Mouse (Mus musculus): ENCODE measurements around the gene Fer1l5. TPM values are rescaled to one million over a fixed set of nuclear protein-coding genes. Genes with fewer than 3 reads are reported as not detected.

Fer1l5 gene
- polyA plus RNA-seq, 1 experiment from 2014 or later = 3.8 TPM

GRCm38 (mm10) chr1:36356955-36357695 lies 15.0 kb upstream of the Fer1l5 start:
- in situ Hi-C loops (cut with MboI; ENCODE audit: low pct_unique_long_range_greater_than_20kb) = no loop called here
- ChIA-PET POLR2A (interaction anchor here (1.4 kb wide), 1 partner anchor 11 kb away, joined by 3 read pairs; no protein-coding TSS in a partner anchor), CTCF (interaction anchor here (0.7 to 3.0 kb wide), 4 partner anchors 9 to 190 kb away, joined by 3 to 10 read pairs (median 4); no protein-coding TSS in a partner anchor)
- TF ChIP-seq CTCF (IDR thresholded peaks at IDR 0.05) = no peak
- DNase-seq (ENCODE audit: low read depth, low spot score) (no peak), ATAC-seq (no peak)
- no peaks in the 10 kb centered on the region for H3K27me3 ChIP-seq

- no peaks in the 10 kb centered on the region for H3K27me3 ChIP-seq
- no peak for ATAC-seq
- in situ Hi-C loops (cut with MboI; ENCODE audit: low pct_unique_long_range_greater_than_20kb) = loop anchor here (10.0 kb wide), 1 partner anchor 107 kb away; the partner anchor contains the start of gene Cnnm4
- DNase-seq (ENCODE audit: low read depth, low spot score) = no peak
- POLR2A ChIA-PET = interaction anchor here (0.6 kb wide), 1 partner anchor 72 kb away, joined by 4 read pairs; no protein-coding TSS in a partner anchor
- no peak for TF ChIP-seq CTCF (IDR thresholded peaks at IDR 0.05)
- CTCF ChIA-PET = interaction anchor here (1.3 kb wide), 1 partner anchor 44 kb away, joined by 3 read pairs; no protein-coding TSS in a partner anchor
Observed at GRCm38 (mm10) chr1:36367698-36368097, 4.4 kb upstream of the Fer1l5 start.

- POLR2A ChIA-PET = interaction anchor here (0.6 kb wide), 1 partner anchor 72 kb away, joined by 4 read pairs; no protein-coding TSS in a partner anchor
- peak; percentile 61 for ATAC-seq
- in situ Hi-C loops (cut with MboI; ENCODE audit: low pct_unique_long_range_greater_than_20kb) = loop anchor here (10.0 kb wide), 1 partner anchor 106 kb away; the partner anchor contains the start of gene Cnnm4
- no peaks in the 10 kb centered on the region for H3K27me3 ChIP-seq
- no peak for TF ChIP-seq CTCF (IDR thresholded peaks at IDR 0.05)
- CTCF ChIA-PET = interaction anchor here (1.3 kb wide), 1 partner anchor 45 kb away, joined by 3 read pairs; no protein-coding TSS in a partner anchor
- no peak for DNase-seq (ENCODE audit: low read depth, low spot score)
Observed at GRCm38 (mm10) chr1:36368112-36368968, 3.8 kb upstream of the Fer1l5 start.

- ChIA-PET CTCF (no interaction called here), POLR2A (no interaction called here)
- ATAC-seq (peak; percentile 63), DNase-seq (ENCODE audit: low read depth, low spot score) (peak; percentile 38)
- in situ Hi-C loops (cut with MboI; ENCODE audit: low pct_unique_long_range_greater_than_20kb) = loop anchor here (10.0 kb wide), 1 partner anchor 106 kb away; the partner anchor contains the start of gene Cnnm4
- no peak for TF ChIP-seq CTCF (IDR thresholded peaks at IDR 0.05)
- H3K27me3 ChIP-seq = no peaks in the 10 kb centered on the region
Observed at GRCm38 (mm10) chr1:36368969-36369645, 3.0 kb upstream of the Fer1l5 start, which contains the start of gene Kansl3. Gene Kansl3 (minus strand): TSS chr1:36369181.

- no peak for TF ChIP-seq CTCF (IDR thresholded peaks at IDR 0.05)
- no peaks in the 10 kb centered on the region for H3K27me3 ChIP-seq
- DNase-seq (ENCODE audit: low read depth, low spot score) (no peak), ATAC-seq (no peak)
- in situ Hi-C loops (cut with MboI; ENCODE audit: low pct_unique_long_range_greater_than_20kb) = no loop called here
- ChIA-PET POLR2A (interaction anchor here (0.6 kb wide), 1 partner anchor 63 kb away, joined by 4 read pairs; no protein-coding TSS in a partner anchor), CTCF (interaction anchor here (1.0 kb wide), 1 partner anchor 18 kb away, joined by 3 read pairs; no protein-coding TSS in a partner anchor)
Observed at GRCm38 (mm10) chr1:36370918-36371317, 1.2 kb upstream of the Fer1l5 start.

- TF ChIP-seq CTCF (IDR thresholded peaks at IDR 0.05) = no peak
- DNase-seq (ENCODE audit: low read depth, low spot score) = no peak
- in situ Hi-C loops (cut with MboI; ENCODE audit: low pct_unique_long_range_greater_than_20kb) = no loop called here
- ChIA-PET POLR2A (no interaction called here), CTCF (interaction anchor here (1.1 to 1.6 kb wide), 2 partner anchors 13 to 55 kb away, joined by 3 read pairs; no protein-coding TSS in a partner anchor)
- ATAC-seq = no peak
- no peaks in the 10 kb centered on the region for H3K27me3 ChIP-seq
Observed at GRCm38 (mm10) chr1:36378880-36379279, 6.8 kb downstream of the Fer1l5 start.

- in situ Hi-C loops (cut with MboI; ENCODE audit: low pct_unique_long_range_greater_than_20kb) = no loop called here
- no peak for ATAC-seq
- DNase-seq (ENCODE audit: low read depth, low spot score) = no peak
- no peak for TF ChIP-seq CTCF (IDR thresholded peaks at IDR 0.05)
- no peaks in the 10 kb centered on the region for H3K27me3 ChIP-seq
- CTCF ChIA-PET = interaction anchor here (1.6 kb wide), 1 partner anchor 55 kb away, joined by 3 read pairs; no protein-coding TSS in a partner anchor
- POLR2A ChIA-PET = no interaction called here
Observed at GRCm38 (mm10) chr1:36379582-36379981, 7.5 kb downstream of the Fer1l5 start.

- in situ Hi-C loops (cut with MboI; ENCODE audit: low pct_unique_long_range_greater_than_20kb) = no loop called here
- peaks cover 37% of the 10 kb centered on the region for H3K27me3 ChIP-seq
- CTCF ChIA-PET = no interaction called here
- DNase-seq (ENCODE audit: low read depth, low spot score) = no peak
- POLR2A ChIA-PET = interaction anchor here (0.7 kb wide), 1 partner anchor 25 kb away, joined by 3 read pairs; no protein-coding TSS in a partner anchor
- no peak for TF ChIP-seq CTCF (IDR thresholded peaks at IDR 0.05)
- ATAC-seq = no peak
Observed at GRCm38 (mm10) chr1:36397041-36397440, 24.9 kb downstream of the Fer1l5 start.

GRCm38 (mm10) chr1:36401509-36401908 lies 29.4 kb downstream of the Fer1l5 start:
- ChIA-PET POLR2A (no interaction called here), CTCF (no interaction called here)
- in situ Hi-C loops (cut with MboI; ENCODE audit: low pct_unique_long_range_greater_than_20kb) = no loop called here
- ATAC-seq (no peak), DNase-seq (ENCODE audit: low read depth, low spot score) (no peak)
- no peak for TF ChIP-seq CTCF (IDR thresholded peaks at IDR 0.05)
- peaks cover 27% of the 10 kb centered on the region for H3K27me3 ChIP-seq

- DNase-seq (ENCODE audit: low read depth, low spot score) (no peak), ATAC-seq (no peak)
- POLR2A ChIA-PET = interaction anchor here (1.4 kb wide), 1 partner anchor 18 kb away, joined by 5 read pairs; no protein-coding TSS in a partner anchor
- no peak for TF ChIP-seq CTCF (IDR thresholded peaks at IDR 0.05)
- H3K27me3 ChIP-seq = peaks cover 18% of the 10 kb centered on the region
- CTCF ChIA-PET = no interaction called here
- in situ Hi-C loops (cut with MboI; ENCODE audit: low pct_unique_long_range_greater_than_20kb) = no loop called here
Observed at GRCm38 (mm10) chr1:36404531-36404930, 32.4 kb downstream of the Fer1l5 start.
